Mouse (Mus musculus): ENCODE data around the gene Gsx1. TPM values are rescaled to one million over a fixed set of nuclear protein-coding genes. Genes with fewer than 3 reads are reported as not detected.

Gene Gsx1
- not detected in 2 replicates for polyA plus RNA-seq (2016; fragmentation: Nextera tagmentation; extraction: Ambion mirVana)

DNA sequence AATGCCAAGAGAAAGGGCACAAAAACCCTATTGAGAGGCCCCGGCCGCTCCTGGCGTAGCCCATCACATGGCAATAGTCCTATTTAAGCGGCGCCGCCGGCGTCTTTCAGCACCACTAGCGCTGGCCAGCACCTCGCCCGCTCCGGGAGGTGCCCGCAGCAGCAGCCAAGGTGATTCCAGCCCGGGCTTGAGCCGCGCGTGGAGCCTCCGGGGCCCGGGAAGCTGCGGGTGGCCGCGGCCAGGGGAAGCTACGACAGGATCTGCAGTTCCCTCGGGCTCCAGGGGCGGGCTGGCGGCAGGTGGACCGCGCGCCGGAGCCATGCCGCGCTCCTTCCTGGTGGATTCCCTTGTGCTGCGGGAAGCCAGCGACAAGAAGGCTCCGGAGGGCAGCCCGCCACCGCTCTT, at the start of gene Gsx1:
Gene Gsx1 (plus strand): TSS at position 126 of the 405 bp plus-strand sequence.
- Histone ChIP-seq H3K4me3 (peak within 1 kb of the TSS; percentile 44), H3K36me3 (no peaks in the 10 kb centered on the region), H3K4me2 (peak within 1 kb of the TSS; percentile 73), H3K9ac (no peak within 1 kb of the TSS), H3K4me1 (replicated peaks) (peaks cover 33% of the 10 kb centered on the region), H3K27ac (ENCODE audit: poor library complexity, severe bottlenecking) (no peak within 1 kb of the TSS), H3K9me3 (replicated peaks) (peaks cover 2% of the 10 kb centered on the region), H3K27me3 (replicated peaks) (peaks cover 92% of the 10 kb centered on the region)
- peak; percentile 75 for ATAC-seq (ENCODE audit: insufficient number of reproducible peaks, low FRiP score)
- WGBS: under 1% methylated on average over 37 of the region's 37 CpGs

DNA sequence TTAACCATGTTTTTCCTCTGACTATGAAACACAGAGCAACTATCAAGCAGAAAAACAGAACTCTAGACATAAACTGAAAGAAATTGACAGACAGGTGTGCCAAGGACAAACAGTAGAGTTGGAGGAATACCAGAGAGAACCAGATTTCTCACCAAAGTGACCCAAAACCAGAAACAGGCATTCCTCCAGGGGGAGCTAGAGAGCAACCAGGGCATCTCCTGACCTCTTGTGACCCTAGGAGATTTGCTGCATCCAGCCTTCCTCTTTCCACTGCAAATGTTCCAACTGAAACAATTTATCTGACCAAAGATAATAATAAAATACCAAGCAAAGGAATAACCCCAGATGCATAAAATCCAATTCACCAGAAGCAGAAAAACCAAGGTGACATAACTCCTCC, 41.2 kb upstream of the Gsx1 start:
- ATAC-seq (ENCODE audit: insufficient number of reproducible peaks, low FRiP score): no peak
- no peak overlapping the region for H3K4me3 ChIP-seq
- peaks cover 3% of the 10 kb centered on the region; the same call in 1 of the 2 replicates for H3K9me3 ChIP-seq (replicated peaks)
- H3K27me3 ChIP-seq (replicated peaks): 0 out of 2 replicates have a peak, but pooled peaks cover 2% of the 10 kb centered on the region
- H3K4me1 ChIP-seq (replicated peaks): no peaks in the 10 kb centered on the region
- no peak overlapping the region for H3K4me2 ChIP-seq
- H3K36me3 ChIP-seq: no peaks in the 10 kb centered on the region
- H3K27ac ChIP-seq (ENCODE audit: poor library complexity, severe bottlenecking): no peak overlapping the region
- H3K9ac ChIP-seq: no peak overlapping the region

DNA sequence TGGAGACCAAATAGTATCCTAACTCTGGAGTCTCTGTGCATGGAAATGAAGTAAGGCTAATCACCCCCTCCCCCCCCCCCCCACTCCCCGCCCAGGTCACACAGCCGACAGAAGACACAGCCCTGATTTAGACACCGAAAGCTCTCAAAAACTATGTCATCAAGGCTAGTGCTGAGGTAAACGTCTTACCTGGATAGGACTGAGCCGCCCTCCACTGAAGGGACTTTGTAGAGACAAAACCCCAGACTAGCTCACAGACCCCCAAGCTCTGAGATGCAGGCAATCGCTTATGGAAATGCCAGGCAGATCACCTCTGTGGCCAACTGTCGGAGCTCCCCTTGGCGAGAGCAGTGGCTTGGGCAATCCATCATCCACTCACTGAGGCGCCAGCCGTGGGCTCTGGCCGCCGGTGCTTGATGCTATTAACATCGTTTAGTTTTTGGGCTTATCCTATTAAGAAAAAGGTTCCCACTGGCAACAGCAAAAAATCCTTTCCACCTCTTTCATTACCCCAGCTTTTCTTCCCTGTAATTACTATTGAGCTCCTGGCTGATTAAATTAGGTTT, 33.6 kb upstream of the Gsx1 start:
- no peak overlapping the region for H3K9ac ChIP-seq
- H3K4me1 ChIP-seq (replicated peaks): no peaks in the 10 kb centered on the region
- WGBS: 14% methylated on average over 13 of the region's 13 CpGs
- H3K4me3 ChIP-seq: no peak overlapping the region
- H3K27me3 ChIP-seq (replicated peaks): peaks cover 38% of the 10 kb centered on the region
- no peaks in the 10 kb centered on the region for H3K36me3 ChIP-seq
- no peak for ATAC-seq (ENCODE audit: insufficient number of reproducible peaks, low FRiP score)
- no peak overlapping the region for H3K27ac ChIP-seq (ENCODE audit: poor library complexity, severe bottlenecking)
- H3K4me2 ChIP-seq: no peak overlapping the region
- no peaks in the 10 kb centered on the region for H3K9me3 ChIP-seq (replicated peaks)

DNA sequence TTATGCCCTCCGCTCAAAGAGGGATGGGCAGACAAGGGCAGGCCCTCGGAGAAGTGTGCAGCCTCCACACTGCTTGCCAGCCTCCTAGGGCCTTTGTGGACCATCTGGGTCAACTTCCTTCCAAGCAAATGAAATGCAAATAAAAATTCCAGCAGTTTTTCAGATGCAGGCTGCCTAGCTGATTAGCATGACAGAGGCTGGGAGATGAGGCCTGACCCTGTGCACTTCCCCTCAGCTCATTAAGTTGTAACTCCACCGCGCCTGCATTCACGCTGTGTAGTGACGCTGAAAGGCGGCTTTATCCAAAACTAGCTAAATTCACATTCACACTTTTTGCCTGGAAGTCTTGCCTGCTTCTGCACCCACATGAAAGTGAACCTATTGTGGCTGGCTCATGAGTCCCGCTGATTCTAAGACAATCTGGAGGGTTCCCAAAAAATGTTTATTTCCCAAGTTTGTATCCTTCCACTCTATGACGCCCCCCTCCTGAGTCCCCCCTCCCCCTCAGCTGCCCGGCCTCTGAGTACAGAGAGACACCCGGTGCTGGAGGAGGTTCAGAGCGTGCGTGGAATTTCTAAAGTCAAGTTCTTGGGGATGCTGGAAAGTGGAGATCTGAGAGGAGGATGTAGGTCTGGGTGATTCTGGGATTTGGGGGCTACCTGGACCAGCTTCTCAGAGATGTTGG, 32.9 kb upstream of the Gsx1 start:
- Histone ChIP-seq H3K9ac (no peak overlapping the region), H3K27ac (ENCODE audit: poor library complexity, severe bottlenecking) (no peak overlapping the region), H3K9me3 (replicated peaks) (no peaks in the 10 kb centered on the region), H3K36me3 (no peaks in the 10 kb centered on the region), H3K27me3 (replicated peaks) (peaks cover 38% of the 10 kb centered on the region), H3K4me2 (no peak overlapping the region), H3K4me1 (replicated peaks) (no peaks in the 10 kb centered on the region), H3K4me3 (no peak overlapping the region)
- 13% methylated on average over 13 of the region's 13 CpGs for WGBS
- ATAC-seq (ENCODE audit: insufficient number of reproducible peaks, low FRiP score): no peak

DNA sequence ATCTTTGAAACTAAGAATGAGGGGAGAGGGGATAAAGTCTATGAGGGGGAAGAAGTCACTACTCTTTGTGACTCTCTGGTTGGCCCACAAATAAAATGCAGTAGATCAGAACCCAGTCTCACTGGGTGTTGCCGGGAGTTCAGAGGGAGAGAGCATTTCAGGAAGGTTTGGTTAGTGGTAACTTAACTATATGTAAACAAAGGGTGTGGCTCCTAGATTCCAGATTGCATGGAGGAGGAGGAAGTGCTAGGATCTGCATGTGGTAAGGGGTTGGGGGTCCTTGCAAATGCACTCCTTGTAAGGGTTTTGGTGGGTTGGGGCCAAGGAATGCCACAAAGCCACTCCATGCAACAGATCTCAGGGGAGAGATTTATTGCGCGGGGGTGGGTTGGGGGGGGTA, 32.1 kb upstream of the Gsx1 start:
- H3K27me3 ChIP-seq (replicated peaks): peaks cover 38% of the 10 kb centered on the region
- no peaks in the 10 kb centered on the region for H3K36me3 ChIP-seq
- no peak overlapping the region for H3K9ac ChIP-seq
- no peaks in the 10 kb centered on the region for H3K4me1 ChIP-seq (replicated peaks)
- no peak for ATAC-seq (ENCODE audit: insufficient number of reproducible peaks, low FRiP score)
- no peak overlapping the region for H3K4me3 ChIP-seq
- no peaks in the 10 kb centered on the region for H3K9me3 ChIP-seq (replicated peaks)
- no peak overlapping the region for H3K4me2 ChIP-seq
- 30% methylated on average over 3 of the region's 3 CpGs for WGBS
- H3K27ac ChIP-seq (ENCODE audit: poor library complexity, severe bottlenecking): no peak overlapping the region

DNA sequence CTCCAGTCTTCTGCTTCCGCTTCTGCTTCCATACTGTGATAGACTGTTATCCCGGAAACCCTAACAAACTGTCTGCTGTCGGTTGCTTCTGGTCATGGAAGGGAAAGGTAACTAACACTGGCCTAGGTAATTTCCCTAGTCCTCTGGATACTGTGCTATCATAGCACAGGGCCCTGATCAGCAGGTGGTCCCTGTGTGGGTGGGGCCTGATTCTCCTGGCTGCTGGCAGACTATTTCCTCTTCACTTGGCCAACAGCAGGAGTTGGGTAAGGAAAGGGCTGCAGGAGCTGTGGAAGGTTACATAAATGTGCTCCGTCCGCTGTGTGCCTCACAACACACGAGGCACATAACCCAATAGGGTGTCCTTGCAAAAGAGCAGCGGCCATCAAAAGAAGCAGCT, 31.1 kb upstream of the Gsx1 start:
- Histone ChIP-seq H3K27me3 (replicated peaks) (peaks cover 38% of the 10 kb centered on the region), H3K27ac (ENCODE audit: poor library complexity, severe bottlenecking) (no peak overlapping the region), H3K4me2 (no peak overlapping the region), H3K36me3 (no peaks in the 10 kb centered on the region), H3K4me1 (replicated peaks) (no peaks in the 10 kb centered on the region), H3K4me3 (no peak overlapping the region), H3K9ac (no peak overlapping the region), H3K9me3 (replicated peaks) (no peaks in the 10 kb centered on the region)
- no peak for ATAC-seq (ENCODE audit: insufficient number of reproducible peaks, low FRiP score)
- 59% methylated on average over 7 of the region's 7 CpGs for WGBS

DNA sequence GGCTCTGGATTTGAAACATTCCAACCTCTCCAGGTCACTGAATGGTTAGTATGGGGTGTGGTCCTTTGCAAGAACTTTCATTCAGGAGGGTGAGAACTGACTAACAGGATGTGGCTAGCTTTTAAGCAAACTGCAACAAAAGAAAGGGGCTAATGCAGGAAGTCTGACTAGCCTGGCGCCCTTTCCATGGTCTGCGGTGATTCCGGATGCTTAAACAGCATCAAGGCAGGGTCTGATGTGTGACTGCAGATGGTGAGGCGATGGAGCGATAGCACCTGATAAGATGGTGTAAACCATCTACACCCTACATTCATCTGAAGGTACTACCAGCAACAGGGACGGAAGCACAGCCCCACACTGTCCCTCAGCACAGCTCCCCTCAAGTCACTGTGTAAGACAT, 29.2 kb upstream of the Gsx1 start:
- no peak overlapping the region for H3K27ac ChIP-seq (ENCODE audit: poor library complexity, severe bottlenecking)
- H3K9me3 ChIP-seq (replicated peaks): no peaks in the 10 kb centered on the region
- no peak overlapping the region for H3K4me3 ChIP-seq
- H3K9ac ChIP-seq: no peak overlapping the region
- H3K4me2 ChIP-seq: no peak overlapping the region
- WGBS: 58% methylated on average over 6 of the region's 6 CpGs
- no peaks in the 10 kb centered on the region for H3K36me3 ChIP-seq
- H3K27me3 ChIP-seq (replicated peaks): peaks cover 34% of the 10 kb centered on the region
- ATAC-seq (ENCODE audit: insufficient number of reproducible peaks, low FRiP score): no peak
- no peaks in the 10 kb centered on the region for H3K4me1 ChIP-seq (replicated peaks)

DNA sequence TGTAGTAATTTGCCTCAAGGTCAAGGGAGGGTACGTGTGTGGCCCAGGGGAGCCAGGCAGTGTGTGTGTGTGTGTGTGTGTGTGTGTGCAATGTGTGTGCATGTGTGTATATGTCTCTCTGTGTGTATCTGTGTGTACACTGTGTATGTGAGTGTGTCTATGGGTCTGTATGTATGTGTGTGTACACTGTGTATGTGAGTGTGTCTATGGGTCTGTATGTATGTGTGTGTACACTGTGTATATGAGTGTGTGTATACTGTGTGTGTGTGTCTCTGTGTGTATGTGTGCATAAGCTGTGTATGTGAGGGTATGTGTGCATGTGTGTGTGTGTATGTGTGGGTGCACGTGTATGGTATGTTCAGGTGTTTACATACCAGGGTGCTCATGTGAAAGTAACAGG, 28.7 kb upstream of the Gsx1 start:
- peaks cover 30% of the 10 kb centered on the region for H3K27me3 ChIP-seq (replicated peaks)
- WGBS: 82% methylated on average over 2 of the region's 2 CpGs
- H3K4me2 ChIP-seq: no peak overlapping the region
- no peaks in the 10 kb centered on the region for H3K4me1 ChIP-seq (replicated peaks)
- no peaks in the 10 kb centered on the region for H3K36me3 ChIP-seq
- no peak for ATAC-seq (ENCODE audit: insufficient number of reproducible peaks, low FRiP score)
- no peak overlapping the region for H3K27ac ChIP-seq (ENCODE audit: poor library complexity, severe bottlenecking)
- H3K4me3 ChIP-seq: no peak overlapping the region
- no peaks in the 10 kb centered on the region for H3K9me3 ChIP-seq (replicated peaks)
- no peak overlapping the region for H3K9ac ChIP-seq

DNA sequence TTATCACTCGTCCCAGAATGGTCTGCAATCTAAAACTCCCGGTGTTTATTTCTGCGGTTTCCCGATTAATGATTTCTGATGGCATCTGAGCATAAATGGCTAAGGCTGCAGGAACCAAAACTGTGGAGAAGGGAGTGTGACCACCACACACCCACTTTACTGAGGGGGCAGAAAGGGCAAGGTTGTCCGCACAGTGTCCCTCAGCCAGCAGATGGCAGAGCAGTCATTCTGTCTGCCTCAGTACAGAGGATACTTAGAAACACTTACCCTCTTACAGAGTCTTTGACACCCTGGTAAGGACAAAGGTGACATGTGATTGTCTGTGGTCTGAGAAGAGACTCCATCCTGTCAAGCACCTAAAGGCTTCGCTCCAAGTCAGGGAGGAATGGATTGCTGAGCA, 23.4 kb upstream of the Gsx1 start:
- no peaks in the 10 kb centered on the region for H3K4me1 ChIP-seq (replicated peaks)
- 78% methylated on average over 6 of the region's 6 CpGs for WGBS
- ATAC-seq (ENCODE audit: insufficient number of reproducible peaks, low FRiP score): no peak

DNA sequence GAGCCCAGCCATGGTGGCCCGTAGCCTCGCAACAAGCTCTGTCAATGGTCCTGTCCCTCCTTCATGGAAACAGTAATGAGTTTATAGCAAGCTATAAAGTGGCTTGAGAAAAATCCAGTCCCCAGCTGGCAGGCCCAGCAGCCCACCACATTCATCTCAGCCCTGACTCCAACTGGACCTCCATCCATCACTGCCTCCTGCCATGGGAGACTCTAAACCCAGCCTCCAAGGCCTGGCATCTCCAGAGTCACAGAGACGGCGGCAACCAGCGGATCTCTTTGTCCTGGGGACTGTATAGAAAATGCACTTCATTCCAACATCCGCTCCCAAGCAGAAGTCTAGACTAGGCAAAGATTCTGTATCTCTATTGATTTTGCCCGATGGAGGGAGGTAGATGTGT, 18.4 kb upstream of the Gsx1 start:
- no peak for ATAC-seq (ENCODE audit: insufficient number of reproducible peaks, low FRiP score)
- Histone ChIP-seq H3K36me3 (no peaks in the 10 kb centered on the region), H3K4me2 (no peak overlapping the region), H3K27ac (ENCODE audit: poor library complexity, severe bottlenecking) (no peak overlapping the region), H3K9ac (no peak overlapping the region), H3K4me1 (replicated peaks) (no peaks in the 10 kb centered on the region), H3K27me3 (replicated peaks) (peaks cover 5% of the 10 kb centered on the region), H3K4me3 (no peak overlapping the region), H3K9me3 (replicated peaks) (no peaks in the 10 kb centered on the region)
- 82% methylated on average over 7 of the region's 7 CpGs for WGBS

More for the DNA sequence above, 23.4 kb upstream of the Gsx1 start:
- Histone ChIP-seq H3K4me2 (no peak overlapping the region), H3K9me3 (replicated peaks) (no peaks in the 10 kb centered on the region), H3K9ac (no peak overlapping the region), H3K27ac (ENCODE audit: poor library complexity, severe bottlenecking) (no peak overlapping the region), H3K27me3 (replicated peaks) (no peaks in the 10 kb centered on the region), H3K36me3 (no peaks in the 10 kb centered on the region), H3K4me3 (no peak overlapping the region)

DNA sequence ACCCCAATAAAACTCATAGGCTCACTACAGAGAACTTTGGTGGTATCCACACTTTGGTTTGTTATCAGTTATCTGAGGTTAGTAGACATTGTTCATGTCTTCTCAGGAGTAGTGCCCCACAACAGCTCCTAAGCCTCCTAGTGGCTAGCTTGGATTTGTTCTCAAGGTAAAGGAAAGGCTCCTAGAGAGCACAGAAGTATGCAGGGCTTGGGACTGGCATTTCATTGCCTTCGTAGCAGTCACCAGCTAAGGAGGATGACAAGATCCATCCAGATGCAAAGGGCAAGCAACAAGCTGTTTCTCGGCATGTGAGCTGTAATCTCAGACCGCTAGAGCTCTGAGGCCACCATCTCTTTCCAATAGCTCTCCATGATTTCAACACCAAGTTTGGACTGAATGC, 14.4 kb upstream of the Gsx1 start:
- no peak overlapping the region for H3K4me3 ChIP-seq
- no peak overlapping the region for H3K9ac ChIP-seq
- no peak overlapping the region for H3K27ac ChIP-seq (ENCODE audit: poor library complexity, severe bottlenecking)
- 0 out of 2 replicates have a peak, but pooled peaks cover 1% of the 10 kb centered on the region for H3K9me3 ChIP-seq (replicated peaks)
- peaks cover 6% of the 10 kb centered on the region for H3K27me3 ChIP-seq (replicated peaks)
- no peak for ATAC-seq (ENCODE audit: insufficient number of reproducible peaks, low FRiP score)
- 80% methylated on average over 3 of the region's 3 CpGs for WGBS
- H3K4me2 ChIP-seq: no peak overlapping the region
- H3K36me3 ChIP-seq: no peaks in the 10 kb centered on the region
- H3K4me1 ChIP-seq (replicated peaks): no peaks in the 10 kb centered on the region
